Mouse (Mus musculus): ENCODE data around the gene C1qc. TPM values are rescaled to one million over a fixed set of nuclear protein-coding genes. Genes with fewer than 3 reads are reported as not detected.

The C1qc gene
- polyA plus RNA-seq, 1 experiment from 2014 or later, result 19.9 TPM

DNA sequence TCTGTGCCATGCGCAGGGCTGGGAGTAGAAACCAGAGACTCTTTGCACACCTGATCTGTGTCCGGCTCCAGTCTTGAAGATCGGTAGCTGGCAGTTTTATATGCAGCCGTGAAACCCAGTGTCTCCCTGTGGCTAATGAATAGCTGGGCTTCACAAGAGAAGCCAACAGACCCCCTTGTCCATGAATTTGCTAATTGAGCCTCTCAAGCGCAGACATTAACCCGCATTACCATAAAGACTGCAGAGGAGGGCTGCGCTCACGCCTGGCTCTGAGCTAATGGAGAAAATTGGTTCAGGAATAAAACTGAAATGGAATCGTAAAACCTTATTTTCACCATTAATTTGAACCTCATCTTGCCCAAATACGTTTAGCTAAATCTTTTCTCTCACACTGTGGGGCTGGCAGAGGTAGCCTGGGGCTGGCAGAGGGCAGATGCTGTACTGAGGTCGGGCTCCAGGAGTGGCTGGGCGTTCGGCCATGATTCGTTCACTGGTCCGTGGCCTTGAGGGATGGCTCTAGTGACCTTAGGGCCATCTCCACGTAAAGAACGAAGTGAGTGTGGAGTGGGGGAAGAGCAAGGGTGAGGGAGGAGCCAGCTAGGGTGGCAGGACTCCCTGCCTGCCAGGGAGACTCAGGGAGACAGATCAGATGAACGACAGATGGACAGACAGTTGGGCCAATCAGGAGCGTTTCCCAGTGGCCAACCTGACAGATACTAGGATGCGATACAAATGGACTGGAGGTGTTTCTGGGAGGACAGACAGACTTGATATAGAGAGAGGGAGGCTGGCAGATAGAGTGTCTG is 23.7 kb upstream of the C1qc start:
- Histone ChIP-seq H3K9me3 (no peaks in the 10 kb centered on the region), H3K4me1 (peaks cover 4% of the 10 kb centered on the region), H3K4me2 (no peak overlapping the region), H3K36me3 (no peaks in the 10 kb centered on the region), H3K9ac (no peak overlapping the region), H3K27me3 (replicated peaks) (peaks cover 92% of the 10 kb centered on the region), H3K27ac (replicated peaks) (no peak overlapping the region), H3K4me3 (no peak overlapping the region)
- no peak for ATAC-seq (ENCODE audit: extremely low read depth, insufficient number of reproducible peaks, low FRiP score, low TSS enrichment)
- WGBS, result 64% methylated on average over 20 of the region's 20 CpGs

GRCm38 (mm10) chr4:136912841-136913240 is 20.0 kb upstream of the C1qc start:
- Histone ChIP-seq H3K27me3 (replicated peaks) (peaks cover 94% of the 10 kb centered on the region), H3K4me1 (peaks cover 4% of the 10 kb centered on the region), H3K27ac (replicated peaks) (no peak overlapping the region), H3K9me3 (no peaks in the 10 kb centered on the region), H3K4me2 (no peak overlapping the region), H3K36me3 (no peaks in the 10 kb centered on the region), H3K9ac (no peak overlapping the region), H3K4me3 (no peak overlapping the region)
- WGBS, result 18% methylated on average over 9 of the region's 9 CpGs
- ATAC-seq (ENCODE audit: extremely low read depth, insufficient number of reproducible peaks, low FRiP score, low TSS enrichment), result no peak

DNA sequence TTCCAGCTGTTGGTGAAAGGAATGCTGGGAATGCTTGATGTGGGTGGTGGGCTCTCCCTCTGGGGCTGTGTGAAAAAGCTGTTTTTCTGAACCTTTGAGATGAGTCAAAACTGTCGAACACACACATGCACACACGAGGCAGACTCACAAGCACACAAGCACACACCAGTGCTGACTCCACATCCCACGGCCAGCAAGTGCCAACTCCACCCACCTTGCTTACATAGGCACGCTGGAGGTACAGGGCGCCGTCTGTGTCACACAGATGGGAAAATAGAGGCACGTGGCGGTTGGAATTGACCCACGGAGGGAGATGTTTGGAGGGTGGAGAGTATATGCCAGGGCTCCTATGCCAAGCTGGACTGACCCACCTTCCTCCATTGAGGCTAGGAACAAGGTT is 18.9 kb upstream of the C1qc start:
- 40% methylated on average over 9 of the region's 9 CpGs for WGBS
- H3K27me3 ChIP-seq (replicated peaks), result peaks cover 93% of the 10 kb centered on the region

GRCm38 (mm10) chr4:136911211-136911646 is 18.4 kb upstream of the C1qc start:
- Histone ChIP-seq H3K4me2 (no peak overlapping the region), H3K36me3 (no peaks in the 10 kb centered on the region), H3K27ac (replicated peaks) (no peak overlapping the region), H3K27me3 (replicated peaks) (peaks cover 93% of the 10 kb centered on the region), H3K9ac (no peak overlapping the region), H3K9me3 (no peaks in the 10 kb centered on the region), H3K4me1 (peaks cover 4% of the 10 kb centered on the region), H3K4me3 (no peak overlapping the region)
- no peak for ATAC-seq (ENCODE audit: extremely low read depth, insufficient number of reproducible peaks, low FRiP score, low TSS enrichment)
- WGBS, result 9% methylated on average over 17 of the region's 17 CpGs

More for the DNA sequence above, 18.9 kb upstream of the C1qc start:
- no peak for ATAC-seq (ENCODE audit: extremely low read depth, insufficient number of reproducible peaks, low FRiP score, low TSS enrichment)
- H3K27ac ChIP-seq (replicated peaks), result no peak overlapping the region
- H3K9ac ChIP-seq, result no peak overlapping the region
- no peak overlapping the region for H3K4me3 ChIP-seq
- H3K4me1 ChIP-seq, result peaks cover 4% of the 10 kb centered on the region
- no peaks in the 10 kb centered on the region for H3K36me3 ChIP-seq
- no peaks in the 10 kb centered on the region for H3K9me3 ChIP-seq
- no peak overlapping the region for H3K4me2 ChIP-seq

GRCm38 (mm10) chr4:136907809-136908208 is 14.9 kb upstream of the C1qc start:
- H3K9me3 ChIP-seq, result no peaks in the 10 kb centered on the region
- H3K4me2 ChIP-seq, result no peak overlapping the region
- H3K27me3 ChIP-seq (replicated peaks), result peaks cover 95% of the 10 kb centered on the region
- H3K9ac ChIP-seq, result no peak overlapping the region
- H3K4me3 ChIP-seq, result no peak overlapping the region
- H3K27ac ChIP-seq (replicated peaks), result no peak overlapping the region
- no peaks in the 10 kb centered on the region for H3K4me1 ChIP-seq
- no peak for ATAC-seq (ENCODE audit: extremely low read depth, insufficient number of reproducible peaks, low FRiP score, low TSS enrichment)
- no peaks in the 10 kb centered on the region for H3K36me3 ChIP-seq

DNA sequence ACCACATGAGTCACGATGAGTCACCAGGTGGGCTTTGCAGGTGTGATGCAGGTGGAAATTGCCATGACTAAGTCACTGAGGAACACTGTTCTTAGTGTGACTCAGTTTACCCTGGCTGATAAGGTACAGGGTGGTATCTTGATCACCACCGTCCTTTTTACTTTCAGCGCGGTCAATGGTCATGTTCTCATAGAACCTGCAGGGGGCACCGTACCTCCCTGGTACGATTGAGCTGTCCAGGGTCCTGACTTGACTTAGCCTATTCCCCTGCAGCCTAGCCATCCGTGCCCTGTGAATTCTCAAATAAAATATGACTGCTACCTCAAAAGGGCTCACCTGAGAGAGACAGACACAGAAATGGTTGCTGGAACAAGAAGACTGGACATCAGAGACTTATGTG is 14.2 kb upstream of the C1qc start:
- no peak for ATAC-seq (ENCODE audit: extremely low read depth, insufficient number of reproducible peaks, low FRiP score, low TSS enrichment)
- no peak overlapping the region for H3K4me3 ChIP-seq
- H3K9me3 ChIP-seq, result no peaks in the 10 kb centered on the region
- H3K27ac ChIP-seq (replicated peaks), result no peak overlapping the region
- H3K4me2 ChIP-seq, result no peak overlapping the region
- H3K4me1 ChIP-seq, result no peaks in the 10 kb centered on the region
- 12% methylated on average over 7 of the region's 7 CpGs for WGBS
- H3K36me3 ChIP-seq, result no peaks in the 10 kb centered on the region
- peaks cover 95% of the 10 kb centered on the region for H3K27me3 ChIP-seq (replicated peaks)
- no peak overlapping the region for H3K9ac ChIP-seq

GRCm38 (mm10) chr4:136904767-136905539 is 12.1 kb upstream of the C1qc start:
- no peak overlapping the region for H3K9ac ChIP-seq
- no peak for ATAC-seq (ENCODE audit: extremely low read depth, insufficient number of reproducible peaks, low FRiP score, low TSS enrichment)
- H3K4me1 ChIP-seq, result no peaks in the 10 kb centered on the region
- H3K9me3 ChIP-seq, result no peaks in the 10 kb centered on the region
- H3K27me3 ChIP-seq (replicated peaks), result peaks cover 94% of the 10 kb centered on the region
- no peak overlapping the region; the same call in 1 of the 2 replicates for H3K4me2 ChIP-seq
- 2% methylated on average over 23 of the region's 23 CpGs for WGBS
- no peak overlapping the region for H3K4me3 ChIP-seq
- no peak overlapping the region for H3K27ac ChIP-seq (replicated peaks)
- H3K36me3 ChIP-seq, result no peaks in the 10 kb centered on the region

DNA sequence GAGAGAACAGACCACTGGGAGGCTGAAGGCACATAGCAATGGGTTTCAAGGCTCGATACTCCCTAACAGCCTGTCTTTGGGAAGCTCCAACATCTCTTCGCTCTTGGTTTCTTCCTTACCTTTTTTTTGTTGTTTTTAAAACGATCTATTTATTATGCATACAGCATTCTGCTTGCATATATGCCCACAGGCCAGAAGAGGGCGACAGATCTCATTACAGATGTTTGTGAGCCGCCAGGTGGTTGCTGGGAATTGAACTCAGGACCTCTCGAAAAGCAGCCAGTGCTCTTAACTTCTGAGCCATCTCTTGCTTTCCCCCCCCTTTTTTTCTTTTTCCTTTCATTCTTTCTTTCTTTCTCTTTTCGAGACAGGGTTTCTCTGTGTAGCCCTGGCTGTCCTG is 6.3 kb upstream of the C1qc start:
- no peak for ATAC-seq (ENCODE audit: extremely low read depth, insufficient number of reproducible peaks, low FRiP score, low TSS enrichment)
- Histone ChIP-seq H3K4me1 (no peaks in the 10 kb centered on the region), H3K9me3 (no peaks in the 10 kb centered on the region), H3K9ac (no peak overlapping the region), H3K27ac (replicated peaks) (no peak overlapping the region), H3K4me3 (no peak overlapping the region), H3K36me3 (no peaks in the 10 kb centered on the region), H3K27me3 (replicated peaks) (peaks cover 97% of the 10 kb centered on the region), H3K4me2 (no peak overlapping the region)
- 52% methylated on average over 7 of the region's 7 CpGs for WGBS

GRCm38 (mm10) chr4:136898637-136899036 is 5.8 kb upstream of the C1qc start, which contains the start of gene C1qa:
Gene C1qa, minus strand, starts transcription at chr4:136898803.
- H3K4me1 ChIP-seq, result no peaks in the 10 kb centered on the region
- 66% methylated on average over 9 of the region's 9 CpGs for WGBS
- ATAC-seq (ENCODE audit: extremely low read depth, insufficient number of reproducible peaks, low FRiP score, low TSS enrichment), result no peak
- H3K4me3 ChIP-seq, result no peak within 1 kb of the TSS
- no peak within 1 kb of the TSS for H3K4me2 ChIP-seq
- peaks cover 97% of the 10 kb centered on the region for H3K27me3 ChIP-seq (replicated peaks)
- no peak within 1 kb of the TSS for H3K9ac ChIP-seq
- no peak within 1 kb of the TSS for H3K27ac ChIP-seq (replicated peaks)
- no peaks in the 10 kb centered on the region for H3K9me3 ChIP-seq
- no peaks in the 10 kb centered on the region for H3K36me3 ChIP-seq

DNA sequence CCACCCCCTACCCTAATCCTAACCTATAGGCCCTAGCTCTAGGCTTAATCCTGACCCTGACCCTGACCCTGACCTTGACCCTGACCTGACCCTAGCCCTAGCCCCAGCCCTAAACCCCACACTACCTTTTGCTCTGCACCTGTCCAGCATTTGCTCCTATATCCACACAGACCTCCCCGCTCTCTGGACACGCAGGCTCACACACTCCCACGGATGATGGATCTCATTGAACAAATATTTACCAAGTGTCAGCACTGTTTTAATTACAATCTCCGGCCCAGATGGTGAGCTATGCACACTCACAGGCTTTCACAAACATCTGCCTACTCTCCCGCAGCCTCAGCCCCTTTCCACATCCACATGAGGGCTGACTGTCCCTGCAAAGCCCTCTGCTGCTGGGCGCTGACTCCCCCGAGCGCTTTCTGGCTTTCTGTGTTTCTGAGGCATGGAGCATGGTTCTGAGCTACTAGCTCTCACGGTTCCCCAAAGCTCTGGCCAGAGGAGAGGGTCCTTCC is 5.3 kb upstream of the C1qc start:
- peaks cover 97% of the 10 kb centered on the region for H3K27me3 ChIP-seq (replicated peaks)
- WGBS, result 58% methylated on average over 9 of the region's 9 CpGs
- no peak for ATAC-seq (ENCODE audit: extremely low read depth, insufficient number of reproducible peaks, low FRiP score, low TSS enrichment)

DNA sequence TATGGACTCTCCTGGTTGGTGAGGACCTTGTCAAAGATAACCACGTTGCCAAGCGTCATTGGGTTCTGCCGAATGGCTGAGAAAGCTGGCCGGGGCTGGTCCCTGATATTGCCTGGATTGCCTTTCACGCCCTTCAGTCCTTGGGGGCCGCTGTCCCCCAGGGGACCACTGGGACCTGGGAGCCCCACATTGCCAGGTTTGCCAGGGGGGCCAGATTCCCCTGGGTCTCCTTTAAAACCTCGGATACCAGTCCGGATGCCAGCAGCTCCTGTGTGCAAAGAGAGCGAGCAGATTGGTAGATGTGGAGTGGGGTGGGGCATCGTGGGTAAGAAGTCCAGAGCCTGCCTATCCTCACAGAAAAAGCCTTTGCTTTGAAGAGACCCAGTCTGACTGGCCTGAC is 3.6 kb upstream of the C1qc start:
- WGBS, result 32% methylated on average over 10 of the region's 10 CpGs
- H3K36me3 ChIP-seq, result no peaks in the 10 kb centered on the region
- no peaks in the 10 kb centered on the region for H3K4me1 ChIP-seq
- peaks cover 97% of the 10 kb centered on the region for H3K27me3 ChIP-seq (replicated peaks)
- H3K4me2 ChIP-seq, result no peak overlapping the region
- ATAC-seq (ENCODE audit: extremely low read depth, insufficient number of reproducible peaks, low FRiP score, low TSS enrichment), result no peak
- no peak overlapping the region for H3K27ac ChIP-seq (replicated peaks)
- no peaks in the 10 kb centered on the region for H3K9me3 ChIP-seq
- H3K4me3 ChIP-seq, result no peak overlapping the region
- H3K9ac ChIP-seq, result no peak overlapping the region

More for the DNA sequence above, 5.3 kb upstream of the C1qc start:
- Histone ChIP-seq H3K4me2 (no peak overlapping the region), H3K27ac (replicated peaks) (no peak overlapping the region), H3K9ac (no peak overlapping the region), H3K4me1 (no peaks in the 10 kb centered on the region), H3K36me3 (no peaks in the 10 kb centered on the region), H3K4me3 (no peak overlapping the region), H3K9me3 (no peaks in the 10 kb centered on the region)

Data from heart, embryonic 13.5 days (tissue).